Mouse (Mus musculus) embryonic facial prominence, embryonic 14.5 days (tissue): ENCODE measurements at regions not wholly inside any gene's neighbourhood (a gene's known extent, or its start where the extent isn't known, plus 50 kb on each side); places are given as distances from the start of the nearest gene placed in this dataset.

Experiments used
- ATAC-seq: fragments of 200-750 bp; cut with Nextera tagmentation; 2 replicates; pipeline ENCODE4 v1.8.0; 2017; ENCODE audit warnings: low read depth, moderate number of reproducible peaks, moderate TSS enrichment
- DNase-seq: peaks from one replicate; pipeline ENCODE4 v3.0.0-alpha.2; 2015; ENCODE audit warnings: low spot score
- H3K27ac ChIP-seq: fragments of 300-500 bp; sonication (generic); replicated peaks from 2 replicates; pipeline ENCODE4 v1.5.1; 2014; ENCODE audit warnings: low read depth, mild to moderate bottlenecking, low read length, moderate library complexity
- H3K27me3 ChIP-seq: fragments of 300-500 bp; sonication (generic); replicated peaks from 2 replicates; pipeline ENCODE4 v1.6.1; 2014; ENCODE audit warnings: low read length; ENCODE audit not compliant: control insufficient read depth, insufficient read depth
- H3K36me3 ChIP-seq: fragments of 300-500 bp; sonication (generic); 2 replicates; pipeline ENCODE4 v1.6.1; 2014; ENCODE audit warnings: low read length, mixed read lengths; ENCODE audit not compliant: control insufficient read depth, insufficient read depth
- H3K4me1 ChIP-seq: fragments of 300-500 bp; sonication (generic); 2 replicates; pipeline ENCODE4 v1.6.1; 2014; ENCODE audit warnings: antibody characterized with exemption, low read length; ENCODE audit not compliant: control insufficient read depth, insufficient read depth
- H3K4me2 ChIP-seq: fragments of 300-500 bp; sonication (generic); 2 replicates; pipeline ENCODE4 v1.6.1; 2014; ENCODE audit warnings: low read depth, mild to moderate bottlenecking, low read length, moderate library complexity, mixed read lengths
- H3K4me3 ChIP-seq: fragments of 300-500 bp; sonication (generic); 2 replicates; pipeline ENCODE4 v1.5.1; 2014; ENCODE audit warnings: low read depth, mild to moderate bottlenecking, low read length
- H3K9ac ChIP-seq: fragments of 300-500 bp; sonication (generic); 2 replicates; pipeline ENCODE4 v1.6.1; 2014; ENCODE audit warnings: low read depth, mild to moderate bottlenecking, low read length, moderate library complexity, mixed read lengths
- H3K9me3 ChIP-seq: fragments of 300-500 bp; sonication (generic); 2 replicates; pipeline ENCODE4 v1.6.1; 2016; ENCODE audit warnings: low read length; ENCODE audit not compliant: control insufficient read depth
- WGBS: fragments of 180-500 bp; shearing (Covaris S2); extraction: QIAGEN DNeasy Blood & Tissue Kit; methylation state at CpG from one replicate; pipeline ENCODE4 v1.1.7; 2014; 5-methylcytosine and 5-hydroxymethylcytosine counted together

DNA sequence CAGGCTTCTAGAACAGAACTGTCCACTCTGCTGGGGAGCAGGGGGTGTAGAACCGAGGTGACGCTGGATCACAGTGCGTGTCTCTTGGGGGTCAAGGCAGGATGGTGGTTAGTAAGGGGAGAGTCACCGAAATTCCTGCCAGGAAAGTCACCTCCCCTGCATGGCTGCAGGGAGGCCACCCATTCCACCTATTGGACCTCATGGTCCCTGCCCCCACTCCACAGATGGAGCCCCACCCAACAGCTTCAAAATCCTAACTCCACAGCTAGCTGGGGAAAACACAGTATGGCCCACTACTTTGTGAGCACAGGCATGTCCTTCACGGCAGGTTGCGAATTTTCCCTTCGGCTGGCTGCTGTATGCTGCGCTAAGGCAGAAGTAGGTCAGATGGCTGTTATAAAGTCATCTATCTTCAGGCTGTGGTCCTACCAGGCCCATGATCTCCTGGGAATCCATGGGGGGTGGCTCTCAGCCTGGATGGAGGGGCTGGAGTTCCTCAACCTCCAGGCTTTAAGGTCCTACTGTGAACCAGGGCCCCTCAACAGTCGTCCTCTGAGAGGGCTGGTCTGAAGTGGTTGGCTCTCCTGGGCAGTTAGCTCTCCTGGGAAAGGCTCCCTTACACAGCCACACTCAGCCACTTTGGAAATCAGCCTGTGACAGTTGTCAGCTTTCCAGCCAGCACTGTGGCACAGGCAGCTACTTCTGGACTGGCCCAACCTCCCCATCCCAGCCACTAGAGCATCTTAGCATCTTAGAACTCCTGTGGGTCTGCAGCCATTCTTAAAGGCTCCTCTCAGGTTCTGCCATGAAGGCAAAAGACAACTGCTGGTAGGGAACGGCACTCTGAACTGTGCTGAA is 124.0 kb upstream of the Klf14 start:
- Histone ChIP-seq H3K4me3 (no peak overlapping the region), H3K4me1 (peaks cover 10% of the 10 kb centered on the region; the same call in 1 of the 2 replicates), H3K9ac (no peak overlapping the region), H3K27ac (no peak overlapping the region), H3K27me3 (no peaks in the 10 kb centered on the region), H3K9me3 (no peaks in the 10 kb centered on the region), H3K36me3 (no peaks in the 10 kb centered on the region), H3K4me2 (no peak overlapping the region)
- ATAC-seq (no peak), DNase-seq (no peak)
- 81% methylated on average over 10 of the region's 10 CpGs for WGBS

DNA sequence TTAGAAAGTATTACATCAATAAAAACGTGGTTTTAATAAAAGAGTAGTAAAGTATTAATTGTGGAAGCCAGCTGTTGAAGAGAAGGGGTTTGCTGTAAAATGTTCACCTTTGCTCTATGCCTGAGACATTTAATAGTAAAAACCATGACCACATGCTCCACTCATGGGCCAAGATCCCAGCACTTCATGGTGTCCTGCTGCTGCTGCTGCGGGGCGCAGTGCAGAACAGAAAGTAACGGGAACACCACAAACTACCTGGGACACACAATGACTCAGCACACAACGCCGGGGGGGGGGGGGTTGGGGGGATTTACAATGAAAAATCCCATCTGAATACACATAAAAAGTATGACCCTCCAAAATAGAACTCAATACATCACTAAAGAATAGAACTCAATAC is 124.8 kb upstream of the Klf14 start:
- Histone ChIP-seq H3K4me2 (no peak overlapping the region), H3K9ac (no peak overlapping the region), H3K27ac (no peak overlapping the region), H3K4me3 (no peak overlapping the region), H3K27me3 (no peaks in the 10 kb centered on the region), H3K4me1 (peaks cover 15% of the 10 kb centered on the region; the same call in 1 of the 2 replicates), H3K9me3 (no peaks in the 10 kb centered on the region), H3K36me3 (no peaks in the 10 kb centered on the region)
- 80% methylated on average over 6 of the region's 6 CpGs for WGBS
- ATAC-seq: no peak
- no peak for DNase-seq

DNA sequence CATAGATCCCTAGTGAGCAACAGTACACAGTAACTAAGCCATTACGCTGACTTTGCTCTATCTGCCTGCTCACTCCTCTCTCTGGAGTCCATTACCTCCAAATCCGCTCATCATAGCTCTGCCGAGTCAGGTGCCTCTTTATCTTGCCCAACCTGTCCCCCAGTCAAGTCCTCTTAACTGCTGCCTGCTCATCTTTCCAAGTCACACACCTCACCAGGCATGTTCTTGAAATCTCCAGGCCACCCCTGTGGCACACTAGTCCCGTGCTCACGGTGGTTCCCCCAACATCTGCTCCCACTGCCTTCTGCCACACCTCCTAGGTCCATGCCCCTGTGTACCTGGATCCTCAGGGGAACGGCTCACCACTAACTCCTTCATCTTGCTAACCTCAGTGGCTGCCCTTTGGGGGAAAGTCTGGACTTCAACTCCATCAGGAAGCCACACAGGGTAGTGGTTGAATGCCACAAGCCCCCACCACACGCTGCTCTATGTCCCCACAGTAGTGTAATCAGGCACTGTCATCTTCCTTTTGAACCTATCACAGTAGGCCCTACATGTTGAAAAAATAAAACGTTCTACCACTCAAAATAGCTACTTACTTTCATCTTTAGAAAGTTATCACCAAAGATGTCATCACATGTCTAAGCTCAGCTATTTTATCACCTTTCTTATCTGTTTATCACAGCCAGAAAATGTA is 126.3 kb upstream of the Klf14 start:
- Histone ChIP-seq H3K9me3 (no peaks in the 10 kb centered on the region), H3K27ac (no peak overlapping the region), H3K36me3 (no peaks in the 10 kb centered on the region), H3K9ac (no peak overlapping the region), H3K4me1 (peaks cover 21% of the 10 kb centered on the region; the same call in 1 of the 2 replicates), H3K27me3 (no peaks in the 10 kb centered on the region), H3K4me2 (no peak overlapping the region), H3K4me3 (no peak overlapping the region)
- ATAC-seq (no peak), DNase-seq (no peak)
- 80% methylated on average over 8 of the region's 8 CpGs for WGBS

DNA sequence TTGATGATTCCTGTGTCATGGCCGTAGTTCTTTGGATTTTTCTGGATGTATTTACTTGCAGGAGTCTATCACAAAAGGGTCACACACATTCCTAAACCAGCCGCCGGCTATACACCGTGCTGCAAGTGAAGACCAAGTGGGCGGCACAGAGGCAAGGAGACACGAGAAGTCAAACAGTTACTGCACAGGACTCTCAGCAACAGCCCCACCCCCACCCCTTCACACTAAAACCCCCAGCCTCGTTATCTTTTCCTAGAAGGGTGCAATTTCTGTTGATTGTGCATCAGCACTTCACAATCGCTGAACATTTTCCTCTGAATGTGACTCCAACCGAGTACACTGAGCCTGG is 126.9 kb upstream of the Klf14 start:
- Histone ChIP-seq H3K36me3 (no peaks in the 10 kb centered on the region), H3K4me2 (no peak overlapping the region), H3K4me3 (no peak overlapping the region), H3K27ac (no peak overlapping the region), H3K4me1 (peaks cover 21% of the 10 kb centered on the region; the same call in 1 of the 2 replicates), H3K27me3 (no peaks in the 10 kb centered on the region), H3K9ac (no peak overlapping the region), H3K9me3 (no peaks in the 10 kb centered on the region)
- DNase-seq (no peak), ATAC-seq (no peak)
- 73% methylated on average over 9 of the region's 9 CpGs for WGBS

DNA sequence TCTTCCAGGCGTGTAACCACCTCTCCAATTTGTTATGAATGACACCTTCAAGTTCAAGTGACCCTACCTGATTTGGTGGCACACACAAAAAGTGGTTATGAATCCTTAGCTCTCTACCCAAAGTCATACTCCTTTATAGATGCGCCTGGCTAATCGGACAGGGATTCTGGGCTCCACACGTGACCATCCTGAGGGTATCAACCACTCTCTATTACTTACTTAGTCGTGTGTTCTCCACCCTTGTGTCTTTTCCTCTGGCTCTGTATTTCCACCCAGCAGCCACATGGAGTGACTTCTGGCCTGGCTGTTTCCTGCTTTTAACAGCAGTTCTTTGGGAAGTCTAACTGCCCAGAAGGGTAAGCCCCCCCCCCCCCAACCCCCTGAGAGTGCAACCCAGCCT is 127.4 kb upstream of the Klf14 start:
- Histone ChIP-seq H3K4me3 (no peak overlapping the region), H3K9me3 (no peaks in the 10 kb centered on the region), H3K27ac (no peak overlapping the region), H3K4me2 (no peak overlapping the region), H3K36me3 (no peaks in the 10 kb centered on the region), H3K9ac (no peak overlapping the region), H3K4me1 (peaks cover 21% of the 10 kb centered on the region; the same call in 1 of the 2 replicates), H3K27me3 (no peaks in the 10 kb centered on the region)
- ATAC-seq (no peak), DNase-seq (no peak)
- WGBS: 89% methylated on average over 5 of the region's 5 CpGs

DNA sequence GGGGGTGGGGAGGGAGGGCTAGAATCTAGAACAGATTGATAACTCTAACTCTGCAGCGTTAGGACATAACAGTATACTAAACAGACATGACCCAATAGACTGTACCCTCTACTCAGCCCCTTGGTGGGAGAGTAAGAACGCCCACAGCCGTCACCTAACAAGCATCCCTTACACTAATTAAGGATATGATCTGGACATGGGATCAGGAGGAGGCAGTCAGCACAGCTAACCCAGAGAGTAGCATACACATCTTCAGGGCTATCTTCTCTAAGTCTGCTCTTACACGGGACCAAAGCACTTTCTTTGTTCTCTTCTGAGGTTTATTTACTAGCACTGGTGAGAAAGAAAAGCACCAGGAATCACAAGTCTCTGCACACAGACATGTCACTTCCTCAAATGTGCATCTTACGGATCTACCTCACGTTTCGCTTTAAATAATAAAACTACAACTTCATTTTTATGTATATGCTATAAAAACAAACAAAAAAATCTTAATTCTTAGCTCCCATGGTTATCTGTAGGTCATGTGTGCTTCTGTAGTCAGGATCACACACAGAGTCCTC is 128.0 kb upstream of the Klf14 start:
- Histone ChIP-seq H3K9ac (no peak overlapping the region), H3K4me3 (no peak overlapping the region), H3K36me3 (no peaks in the 10 kb centered on the region), H3K4me1 (peaks cover 21% of the 10 kb centered on the region; the same call in 1 of the 2 replicates), H3K27me3 (no peaks in the 10 kb centered on the region), H3K9me3 (no peaks in the 10 kb centered on the region), H3K27ac (no peak overlapping the region), H3K4me2 (no peak overlapping the region)
- ATAC-seq (no peak), DNase-seq (no peak)
- WGBS: 73% methylated on average over 7 of the region's 7 CpGs

DNA sequence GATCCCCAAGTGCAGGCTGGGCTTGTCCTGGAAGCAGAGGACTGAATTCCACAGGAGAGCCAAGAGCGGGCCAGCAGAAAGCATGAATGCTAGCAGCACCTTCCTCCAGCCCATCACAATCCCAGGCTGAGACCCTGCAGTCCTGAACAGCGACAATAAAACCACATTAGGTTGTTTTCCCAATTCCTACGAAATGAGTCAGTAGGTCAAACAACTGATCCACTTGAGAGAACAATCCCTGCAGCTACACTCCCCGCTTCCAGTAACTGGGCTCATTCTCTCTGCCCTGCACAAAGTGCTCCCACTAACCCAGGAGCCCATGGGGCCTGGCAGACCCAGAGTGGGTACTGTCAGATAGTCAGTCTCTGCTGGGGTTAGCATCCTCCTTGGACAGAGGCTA is 128.6 kb upstream of the Klf14 start:
- Histone ChIP-seq H3K9ac (no peak overlapping the region), H3K27ac (no peak overlapping the region), H3K36me3 (no peaks in the 10 kb centered on the region), H3K9me3 (no peaks in the 10 kb centered on the region), H3K4me2 (no peak overlapping the region), H3K4me3 (no peak overlapping the region), H3K27me3 (no peaks in the 10 kb centered on the region), H3K4me1 (peaks cover 21% of the 10 kb centered on the region; the same call in 1 of the 2 replicates)
- no peak for ATAC-seq
- DNase-seq: no peak
- 60% methylated on average over 4 of the region's 4 CpGs for WGBS

DNA sequence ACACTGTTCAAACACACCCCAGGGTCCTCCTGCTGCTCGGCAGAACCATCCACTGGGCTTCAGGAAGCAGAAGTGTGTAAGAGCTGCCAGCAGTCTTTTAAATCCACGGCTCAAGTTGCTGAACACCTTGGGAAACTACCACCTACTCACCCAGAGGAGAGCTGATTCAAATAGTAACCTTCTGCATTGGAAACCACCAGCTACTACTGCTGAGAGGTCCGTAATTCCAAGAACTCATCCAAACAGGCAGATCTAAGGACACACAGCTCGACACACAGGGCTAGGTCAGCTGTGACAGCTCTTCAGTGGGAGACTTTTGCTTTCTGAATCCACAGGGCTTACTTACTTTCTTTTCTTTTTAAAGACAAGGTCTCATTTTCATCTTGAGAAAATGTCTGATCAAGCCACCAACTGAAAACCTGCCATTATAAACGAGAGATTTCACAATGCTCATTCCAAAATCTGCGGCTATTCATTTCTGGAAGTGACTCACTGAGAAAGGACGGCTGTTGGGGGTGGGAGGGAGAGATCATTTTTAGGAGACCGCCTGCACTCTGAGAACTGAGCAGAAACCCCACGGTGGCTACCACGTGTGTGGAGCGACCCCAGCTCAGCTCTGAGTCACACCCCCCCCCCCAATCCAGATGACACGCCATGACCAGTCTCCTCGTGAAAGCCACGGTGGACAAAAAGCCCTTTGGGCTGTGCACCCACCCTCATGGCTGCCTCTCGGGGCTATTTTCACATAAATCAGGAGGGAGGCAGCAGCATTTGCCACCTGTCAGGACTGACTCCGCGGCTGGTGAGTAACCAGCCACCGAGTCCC is 129.5 kb upstream of the Klf14 start:
- Histone ChIP-seq H3K9me3 (no peaks in the 10 kb centered on the region), H3K4me3 (no peak overlapping the region), H3K9ac (no peak overlapping the region; the same call in 1 of the 2 replicates), H3K27me3 (no peaks in the 10 kb centered on the region), H3K36me3 (no peaks in the 10 kb centered on the region), H3K4me1 (peaks cover 21% of the 10 kb centered on the region; the same call in 1 of the 2 replicates), H3K4me2 (peak overlapping the region; percentile 46), H3K27ac (peak overlapping the region; percentile 62)
- WGBS: 33% methylated on average over 18 of the region's 18 CpGs
- ATAC-seq: peak; percentile 48
- peak; percentile 37 for DNase-seq
